Mouse (Mus musculus) forebrain, embryonic 13.5 days (tissue): ENCODE measurements around the gene Srsf3. TPM values are rescaled to one million over a fixed set of nuclear protein-coding genes. Genes with fewer than 3 reads are reported as not detected.
"Not testable (repeated sequence)": the region's sequence is repeated elsewhere in the genome, so short reads cannot be mapped to it uniquely, and the experiment has no call there.

Experiments
- ATAC-seq: fragments of 200-750 bp; cut with Nextera tagmentation; 2 replicates; pipeline ENCODE4 v1.8.0; 2017
- H3K27ac ChIP-seq: fragments of 300-500 bp; sonication (generic); 2 replicates; pipeline ENCODE4 v1.5.1; 2015; ENCODE audit warnings: inconsistent platforms, mild to moderate bottlenecking, moderate library complexity
- H3K27me3 ChIP-seq: fragments of 300-500 bp; sonication (generic); 2 replicates; pipeline ENCODE4 v1.6.1; 2015; ENCODE audit warnings: mild to moderate bottlenecking, inconsistent platforms
- H3K36me3 ChIP-seq: fragments of 300-500 bp; sonication (generic); 2 replicates; pipeline ENCODE4 v1.6.1; 2015; ENCODE audit warnings: mild to moderate bottlenecking, inconsistent platforms; ENCODE audit not compliant: poor library complexity, severe bottlenecking
- H3K4me1 ChIP-seq: fragments of 300-500 bp; sonication (generic); 2 replicates; pipeline ENCODE4 v1.6.1; 2015; ENCODE audit warnings: inconsistent platforms
- H3K4me2 ChIP-seq: fragments of 300-500 bp; sonication (generic); 2 replicates; pipeline ENCODE4 v1.6.1; 2015; ENCODE audit warnings: inconsistent platforms, mild to moderate bottlenecking, moderate library complexity
- H3K4me3 ChIP-seq: fragments of 300-500 bp; sonication (generic); 2 replicates; pipeline ENCODE4 v1.5.1; 2015; ENCODE audit warnings: mild to moderate bottlenecking, inconsistent platforms
- H3K9ac ChIP-seq: fragments of 300-500 bp; sonication (generic); 2 replicates; pipeline ENCODE4 v1.6.1; 2015; ENCODE audit warnings: mild to moderate bottlenecking, inconsistent platforms
- H3K9me3 ChIP-seq: fragments of 300-500 bp; sonication (generic); replicated peaks from 2 replicates; pipeline ENCODE4 v1.6.1; 2016; ENCODE audit warnings: inconsistent platforms
- WGBS: fragments of 180-500 bp; shearing (Covaris S2); methylation state at CpG from one replicate; pipeline ENCODE4 v1.1.7; 2015; 5-methylcytosine and 5-hydroxymethylcytosine counted together
- polyA plus RNA-seq: library from polyadenylated mRNA; unstranded; fragments of >200 nt; fragmentation: Nextera tagmentation; extraction: Ambion mirVana; gene quantifications from 2 replicates; pipeline ENCODE4 v1.2.1, GENCODE M21; 2015

Gene Srsf3
- polyA plus RNA-seq, 1 experiment from 2014 or later = 753 TPM

- H3K9me3 ChIP-seq = no peaks in the 10 kb centered on the region
- no peak overlapping the region for H3K27ac ChIP-seq
- no peak overlapping the region for H3K4me3 ChIP-seq
- H3K4me1 ChIP-seq = peaks cover 26% of the 10 kb centered on the region
- 90% methylated on average over 8 of the region's 8 CpGs for WGBS
- H3K4me2 ChIP-seq = no peak overlapping the region
- ATAC-seq = no peak
- H3K27me3 ChIP-seq = no peaks in the 10 kb centered on the region
- H3K36me3 ChIP-seq = no peaks in the 10 kb centered on the region
- no peak overlapping the region for H3K9ac ChIP-seq
Measured at GRCm38 (mm10) chr17:29058487-29058886, 26.1 kb downstream of the Srsf3 start.

GRCm38 (mm10) chr17:29059581-29059980 is 27.2 kb downstream of the Srsf3 start:
- no peak overlapping the region for H3K9ac ChIP-seq
- no peaks in the 10 kb centered on the region for H3K36me3 ChIP-seq
- H3K4me2 ChIP-seq = no peak overlapping the region
- no peak overlapping the region for H3K27ac ChIP-seq
- H3K9me3 ChIP-seq = no peaks in the 10 kb centered on the region
- ATAC-seq = no peak
- H3K4me1 ChIP-seq = peaks cover 26% of the 10 kb centered on the region
- WGBS = 95% methylated on average over 3 of the region's 3 CpGs
- H3K4me3 ChIP-seq = no peak overlapping the region
- no peaks in the 10 kb centered on the region for H3K27me3 ChIP-seq

GRCm38 (mm10) chr17:29060946-29061345 is 28.5 kb downstream of the Srsf3 start:
- Histone ChIP-seq H3K9me3 (no peaks in the 10 kb centered on the region), H3K4me3 (no peak overlapping the region), H3K27ac (no peak overlapping the region), H3K4me1 (peaks cover 26% of the 10 kb centered on the region), H3K4me2 (no peak overlapping the region), H3K36me3 (no peaks in the 10 kb centered on the region), H3K9ac (no peak overlapping the region), H3K27me3 (no peaks in the 10 kb centered on the region)
- no peak for ATAC-seq
- 87% methylated on average over 9 of the region's 9 CpGs for WGBS

- H3K4me3 ChIP-seq = no peak overlapping the region
- WGBS = 64% methylated on average over 13 of the region's 13 CpGs
- no peaks in the 10 kb centered on the region for H3K36me3 ChIP-seq
- peaks cover 13% of the 10 kb centered on the region; the same call in 1 of the 2 replicates for H3K4me1 ChIP-seq
- H3K27me3 ChIP-seq = no peaks in the 10 kb centered on the region
- no peak overlapping the region for H3K9ac ChIP-seq
- H3K4me2 ChIP-seq = no peak overlapping the region
- no peak for ATAC-seq
- no peaks in the 10 kb centered on the region for H3K9me3 ChIP-seq
- no peak overlapping the region for H3K27ac ChIP-seq
Measured at GRCm38 (mm10) chr17:29062119-29063035, 29.9 kb downstream of the Srsf3 start.

GRCm38 (mm10) chr17:29063121-29063987 is 30.9 kb downstream of the Srsf3 start:
- H3K27me3 ChIP-seq = no peaks in the 10 kb centered on the region
- peaks cover 13% of the 10 kb centered on the region; the same call in 1 of the 2 replicates for H3K4me1 ChIP-seq
- no peaks in the 10 kb centered on the region for H3K36me3 ChIP-seq
- ATAC-seq = no peak
- H3K4me2 ChIP-seq = no peak overlapping the region
- no peaks in the 10 kb centered on the region for H3K9me3 ChIP-seq
- H3K27ac ChIP-seq = no peak overlapping the region
- 67% methylated on average over 8 of the region's 8 CpGs for WGBS
- peak overlapping the region; percentile 13; the same call in 1 of the 2 replicates for H3K9ac ChIP-seq
- H3K4me3 ChIP-seq = no peak overlapping the region

- Histone ChIP-seq H3K4me3 (no peak overlapping the region), H3K4me2 (no peak overlapping the region), H3K27me3 (no peaks in the 10 kb centered on the region), H3K36me3 (no peaks in the 10 kb centered on the region), H3K27ac (no peak overlapping the region), H3K4me1 (peaks cover 13% of the 10 kb centered on the region; the same call in 1 of the 2 replicates), H3K9me3 (no peaks in the 10 kb centered on the region), H3K9ac (no peak overlapping the region)
- 74% methylated on average over 2 of the region's 2 CpGs for WGBS
- ATAC-seq = no peak
Measured at GRCm38 (mm10) chr17:29063988-29064285, 31.5 kb downstream of the Srsf3 start.

GRCm38 (mm10) chr17:29065245-29065940 is 33.0 kb downstream of the Srsf3 start:
- no peaks in the 10 kb centered on the region for H3K36me3 ChIP-seq
- H3K27me3 ChIP-seq = no peaks in the 10 kb centered on the region
- no peak overlapping the region for H3K4me2 ChIP-seq
- H3K9me3 ChIP-seq = no peaks in the 10 kb centered on the region
- no peak overlapping the region for H3K4me3 ChIP-seq
- 84% methylated on average over 21 of the region's 21 CpGs for WGBS
- H3K9ac ChIP-seq = no peak overlapping the region
- no peak overlapping the region for H3K27ac ChIP-seq
- peaks cover 13% of the 10 kb centered on the region; the same call in 1 of the 2 replicates for H3K4me1 ChIP-seq
- no peak for ATAC-seq

- 96% methylated on average over 3 of the region's 3 CpGs for WGBS
- no peak overlapping the region for H3K4me2 ChIP-seq
- no peaks in the 10 kb centered on the region for H3K27me3 ChIP-seq
- H3K27ac ChIP-seq = no peak overlapping the region
- no peak overlapping the region for H3K9ac ChIP-seq
- H3K9me3 ChIP-seq = no peaks in the 10 kb centered on the region
- H3K36me3 ChIP-seq = no peaks in the 10 kb centered on the region
- peaks cover 13% of the 10 kb centered on the region; the same call in 1 of the 2 replicates for H3K4me1 ChIP-seq
- ATAC-seq = no peak
- no peak overlapping the region for H3K4me3 ChIP-seq
Measured at GRCm38 (mm10) chr17:29065971-29066370, 33.5 kb downstream of the Srsf3 start.

GRCm38 (mm10) chr17:29067416-29067815 is 35.0 kb downstream of the Srsf3 start:
- not testable (repeated sequence) for H3K36me3 ChIP-seq, ATAC-seq, H3K27ac ChIP-seq, H3K9ac ChIP-seq, H3K4me2 ChIP-seq, H3K4me1 ChIP-seq, H3K4me3 ChIP-seq, H3K27me3 ChIP-seq, H3K9me3 ChIP-seq
- WGBS = 89% methylated on average over 3 of the region's 3 CpGs

- Histone ChIP-seq H3K27me3 (0 out of 2 replicates have a peak, but pooled peaks cover 1% of the 10 kb centered on the region), H3K36me3 (no peaks in the 10 kb centered on the region), H3K27ac (no peak overlapping the region), H3K4me1 (peaks cover 8% of the 10 kb centered on the region), H3K9me3 (no peaks in the 10 kb centered on the region), H3K4me3 (no peak overlapping the region), H3K9ac (no peak overlapping the region), H3K4me2 (no peak overlapping the region)
- ATAC-seq = no peak
- WGBS = 57% methylated on average over 5 of the region's 5 CpGs
Measured at GRCm38 (mm10) chr17:29067847-29068246, 35.4 kb downstream of the Srsf3 start.

GRCm38 (mm10) chr17:29069063-29069462 is 36.6 kb downstream of the Srsf3 start:
- peaks cover 6% of the 10 kb centered on the region for H3K4me1 ChIP-seq
- H3K36me3 ChIP-seq = no peaks in the 10 kb centered on the region
- 81% methylated on average over 10 of the region's 10 CpGs for WGBS
- no peak overlapping the region for H3K4me3 ChIP-seq
- no peaks in the 10 kb centered on the region for H3K9me3 ChIP-seq
- H3K4me2 ChIP-seq = no peak overlapping the region
- H3K9ac ChIP-seq = no peak overlapping the region
- 0 out of 2 replicates have a peak, but pooled peaks cover 4% of the 10 kb centered on the region for H3K27me3 ChIP-seq
- H3K27ac ChIP-seq = no peak overlapping the region
- no peak for ATAC-seq
